Mouse (Mus musculus): ENCODE measurements at regions not wholly inside any gene's neighbourhood (a gene's known extent, or its start where the extent isn't known, plus 50 kb on each side); places are given as distances from the start of the nearest gene placed in this dataset.
"Not testable (repeated sequence)": the region's sequence is repeated elsewhere in the genome, so short reads cannot be mapped to it uniquely, and the experiment has no call there.

DNA sequence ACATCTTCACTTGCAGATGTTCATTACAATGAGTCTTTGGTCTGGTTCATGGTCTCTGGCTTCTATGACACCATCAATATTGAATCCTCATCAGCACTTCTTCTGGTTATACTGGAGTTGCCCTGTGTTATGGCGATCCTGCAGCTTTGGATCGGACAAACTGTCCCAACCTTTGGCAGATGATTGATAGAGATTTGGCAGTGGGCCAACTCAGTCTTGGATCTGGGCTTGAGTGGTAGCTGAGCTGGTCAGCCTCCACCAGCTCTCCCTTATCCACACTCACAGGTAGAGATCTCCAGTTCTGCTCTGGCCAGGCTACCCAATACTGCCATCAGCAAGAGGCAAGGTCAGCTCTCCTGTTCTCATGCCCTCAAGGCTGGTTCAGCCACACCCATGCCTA, 168.4 kb upstream of the Crygf start:
- DNase-seq (ENCODE audit: low read depth): no peak
- no peak for TF ChIP-seq POLR2A (IDR thresholded peaks at IDR 0.05; ENCODE audit: borderline replicate concordance, extremely low read depth, insufficient read depth, insufficient read length, poor library complexity, severe bottlenecking)
- TF ChIP-seq CTCF (IDR thresholded peaks at IDR 0.05; ENCODE audit: borderline replicate concordance, extremely low read depth, insufficient read depth, insufficient read length): no peak

GRCm38 (mm10) chr1:65761141-65761540, 165.2 kb upstream of the Crygf start:
- peak; percentile 28 for DNase-seq (ENCODE audit: low read depth)
- TF ChIP-seq POLR2A (IDR thresholded peaks at IDR 0.05; ENCODE audit: borderline replicate concordance, extremely low read depth, insufficient read depth, insufficient read length, poor library complexity, severe bottlenecking): no peak
- TF ChIP-seq CTCF (IDR thresholded peaks at IDR 0.05; ENCODE audit: borderline replicate concordance, extremely low read depth, insufficient read depth, insufficient read length): no peak

DNA sequence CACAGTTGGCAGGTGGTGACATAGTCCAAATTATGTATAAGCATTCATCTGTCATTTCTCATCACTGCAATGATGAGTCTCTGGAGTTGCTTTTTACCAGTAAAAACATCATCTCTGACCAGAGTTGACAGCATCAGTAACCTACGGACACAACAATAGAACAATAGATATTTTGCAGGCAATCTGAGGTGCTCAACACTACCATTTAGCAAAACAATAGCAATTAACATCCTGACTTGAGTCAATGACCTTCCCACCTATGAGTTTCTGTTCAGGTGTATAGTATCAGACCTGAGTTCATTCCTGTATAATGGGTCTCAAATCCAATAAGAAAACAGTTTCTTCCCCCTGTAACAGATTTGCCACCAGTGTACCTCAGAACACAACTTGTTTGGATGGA, 126.1 kb upstream of the Crygf start:
- DNase-seq (ENCODE audit: low read depth): no peak
- TF ChIP-seq CTCF (IDR thresholded peaks at IDR 0.05; ENCODE audit: borderline replicate concordance, extremely low read depth, insufficient read depth, insufficient read length) (no peak), POLR2A (IDR thresholded peaks at IDR 0.05; ENCODE audit: borderline replicate concordance, extremely low read depth, insufficient read depth, insufficient read length, poor library complexity, severe bottlenecking) (no peak)

DNA sequence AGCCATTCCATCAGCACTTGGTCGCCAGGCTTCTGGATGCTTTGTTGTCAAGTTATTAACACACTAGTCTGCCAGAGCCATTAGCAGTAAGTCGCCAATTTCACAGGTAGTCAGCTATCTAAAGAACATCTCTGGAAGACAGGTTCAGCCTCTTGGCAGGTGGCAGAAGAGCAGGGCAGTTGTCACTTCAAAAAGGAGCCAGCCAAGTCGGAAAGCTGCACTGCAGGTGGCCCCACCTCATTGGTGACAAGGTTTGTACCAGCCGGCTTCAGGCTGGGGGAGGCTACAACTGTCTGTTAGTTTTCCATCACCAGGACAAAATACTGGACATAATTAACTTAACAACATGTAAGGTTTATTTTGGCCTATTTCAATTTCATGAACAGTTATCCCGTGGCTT, 105.5 kb upstream of the Crygf start:
- TF ChIP-seq POLR2A (IDR thresholded peaks at IDR 0.05; ENCODE audit: borderline replicate concordance, extremely low read depth, insufficient read depth, insufficient read length, poor library complexity, severe bottlenecking) (no peak), CTCF (IDR thresholded peaks at IDR 0.05; ENCODE audit: borderline replicate concordance, extremely low read depth, insufficient read depth, insufficient read length) (no peak)
- DNase-seq (ENCODE audit: low read depth): no peak

DNA sequence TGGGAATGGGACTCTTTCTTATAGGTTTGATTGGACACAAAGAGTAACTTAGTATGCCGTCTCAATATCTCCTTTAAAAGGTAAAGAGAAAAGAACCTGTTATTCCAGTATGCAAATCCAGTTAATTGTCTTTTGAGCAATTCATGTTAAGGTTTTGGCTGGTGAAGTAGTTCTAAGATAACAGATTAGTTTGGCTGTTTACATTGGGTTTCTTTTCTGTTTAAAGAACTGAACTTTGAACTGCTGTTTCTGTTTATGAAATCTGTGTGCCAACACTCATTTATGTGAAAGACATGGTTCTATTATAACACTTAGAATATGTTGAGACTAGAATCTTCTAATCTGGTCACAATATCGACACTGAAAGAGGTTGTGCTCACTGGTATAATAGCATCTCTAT, 85.2 kb upstream of the Crygf start:
- TF ChIP-seq POLR2A (IDR thresholded peaks at IDR 0.05; ENCODE audit: borderline replicate concordance, extremely low read depth, insufficient read depth, insufficient read length, poor library complexity, severe bottlenecking) (no peak), CTCF (IDR thresholded peaks at IDR 0.05; ENCODE audit: borderline replicate concordance, extremely low read depth, insufficient read depth, insufficient read length) (no peak)
- DNase-seq (ENCODE audit: low read depth): no peak

GRCm38 (mm10) chr1:65847005-65847404, 79.3 kb upstream of the Crygf start:
- no peak for TF ChIP-seq CTCF (IDR thresholded peaks at IDR 0.05; ENCODE audit: borderline replicate concordance, extremely low read depth, insufficient read depth, insufficient read length)
- no peak for DNase-seq (ENCODE audit: low read depth)

DNA sequence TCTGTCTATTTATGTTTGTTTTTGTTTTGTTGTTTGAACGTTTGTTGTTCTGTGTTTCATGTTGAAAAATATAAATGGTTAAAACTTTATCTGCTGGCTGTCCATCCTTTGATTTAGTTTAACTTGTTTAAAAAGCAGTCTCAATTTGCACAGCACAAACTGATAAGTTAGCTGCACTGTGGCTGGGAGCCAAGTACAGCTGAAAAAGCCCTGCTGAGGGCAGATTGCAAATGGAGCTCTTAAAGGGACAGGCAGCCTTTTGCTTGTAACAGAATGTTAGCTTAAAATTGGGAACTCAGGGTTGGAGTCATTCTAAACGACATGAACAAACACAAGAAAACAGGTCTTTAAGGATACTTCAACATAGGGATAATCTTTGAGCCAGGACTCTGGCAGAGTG, 52.6 kb upstream of the Crygf start:
- DNase-seq (ENCODE audit: low read depth): not testable (repeated sequence)
